Mouse (Mus musculus) megakaryocyte progenitor cell, adult 5-6 weeks (primary cell): ENCODE measurements around the gene Prok1. TPM values are rescaled to one million over a fixed set of nuclear protein-coding genes. Genes with fewer than 3 reads are reported as not detected.
A peak's percentile ranks its signal among the peaks of the same experiment; 100 is the strongest.

Experiments
- ATAC-seq: replicated peaks from 2 replicates; pipeline ENCODE4 v1.8.0; 2016; ENCODE audit warnings: mild to moderate bottlenecking, moderate TSS enrichment, inconsistent platforms; ENCODE audit not compliant: poor library complexity
- total RNA-seq, 2 experiments: library from RNA; stranded (forward) in 1 of 2; stranded (reverse) in 1 of 2; fragments of 157-497, 149-512 nt in 1 of 2; fragments of 200-1000 nt in 1 of 2; gene quantifications; 2 replicates each; pipeline versions ENCODE4 v1.2.3 to v1.2.4; 2015 to 2017

Prok1 gene
- total RNA-seq, 2 experiments from 2014 or later = not detected

- ATAC-seq = no peak
Measured at GRCm38 (mm10) chr3:107238471-107238980, 981 bp downstream of the Prok1 start.

GRCm38 (mm10) chr3:107238051-107238450 is 1.5 kb downstream of the Prok1 start:
- ATAC-seq = no peak

GRCm38 (mm10) chr3:107233945-107234344 is 5.6 kb downstream of the Prok1 start:
- ATAC-seq = peak; percentile 9; the same call in 1 of the 2 replicates

- peak; percentile 88 for ATAC-seq
Measured at GRCm38 (mm10) chr3:107233351-107233813, 6.1 kb downstream of the Prok1 start.

GRCm38 (mm10) chr3:107231202-107231601 is 8.3 kb downstream of the Prok1 start:
- no peak for ATAC-seq

DNA sequence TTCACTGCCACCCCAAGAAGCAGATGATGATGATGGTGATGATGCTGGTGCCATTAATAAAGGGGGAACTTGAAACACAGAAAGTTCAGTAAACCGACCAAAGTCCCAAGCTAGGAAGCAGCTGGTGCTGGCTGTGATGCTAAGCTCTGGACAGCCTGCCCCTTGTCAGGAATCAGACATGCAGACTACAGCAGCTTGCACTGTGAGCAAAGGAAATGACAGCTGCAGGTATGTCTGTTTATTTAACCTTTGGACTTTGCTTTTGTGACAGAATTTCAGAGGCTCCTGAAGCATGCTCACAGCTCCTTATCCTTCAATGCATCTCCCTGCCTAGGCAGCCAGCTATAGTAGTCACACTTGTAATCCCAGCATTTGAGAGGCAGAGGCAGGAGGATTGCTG is 9.0 kb downstream of the Prok1 start, which contains the start of gene A630076J17Rik:
Gene A630076J17Rik, plus strand, starts transcription at position 88 of the 400 bp plus-strand sequence.
- ATAC-seq = no peak

- no peak for ATAC-seq
Measured at GRCm38 (mm10) chr3:107229822-107230221, 9.7 kb downstream of the Prok1 start.

GRCm38 (mm10) chr3:107229221-107229620 is 10.3 kb downstream of the Prok1 start:
- no peak for ATAC-seq

DNA sequence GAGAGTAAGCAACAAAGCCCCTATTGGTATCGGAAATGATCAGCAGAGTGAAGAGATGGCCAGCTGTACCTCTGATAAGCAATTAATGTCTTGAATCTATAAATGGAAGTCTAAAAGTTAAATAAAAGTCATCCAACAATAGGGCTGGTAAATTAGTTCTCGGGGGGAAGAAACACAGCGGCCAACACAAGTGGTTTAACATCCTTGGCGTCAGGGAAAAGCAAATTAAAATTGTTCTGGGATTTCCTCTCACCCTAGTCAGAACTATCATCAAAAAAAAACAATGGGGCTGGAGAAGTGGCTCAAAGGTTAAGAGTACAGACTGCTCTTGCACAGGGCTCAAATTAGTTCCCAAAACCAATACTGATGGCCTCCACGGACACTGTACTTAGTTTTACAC is 13.7 kb downstream of the Prok1 start:
- ATAC-seq = no peak

DNA sequence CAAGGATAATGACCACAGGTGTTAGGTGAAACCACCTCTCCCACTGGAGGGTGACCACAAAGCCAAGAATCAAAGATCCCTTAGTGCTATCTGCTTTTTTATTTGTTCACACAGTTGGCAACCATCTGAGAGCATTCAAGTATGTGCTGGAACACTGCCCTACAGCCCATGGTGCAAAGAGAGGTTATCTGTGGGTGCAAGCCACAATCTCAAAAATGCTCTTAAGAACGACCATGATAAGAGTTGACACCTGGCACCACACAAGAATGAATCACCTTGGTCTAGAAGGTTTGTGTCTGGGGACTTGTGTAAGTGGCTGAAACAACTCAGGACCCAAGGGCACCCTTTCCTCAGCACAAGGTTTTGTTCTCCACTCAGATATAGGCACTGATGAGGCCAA is 16.3 kb downstream of the Prok1 start:
- ATAC-seq = no peak

GRCm38 (mm10) chr3:107221608-107222007 is 17.9 kb downstream of the Prok1 start, which contains the start of gene Cym:
Gene Cym (minus strand): TSS chr3:107221732.
- ATAC-seq = no peak

DNA sequence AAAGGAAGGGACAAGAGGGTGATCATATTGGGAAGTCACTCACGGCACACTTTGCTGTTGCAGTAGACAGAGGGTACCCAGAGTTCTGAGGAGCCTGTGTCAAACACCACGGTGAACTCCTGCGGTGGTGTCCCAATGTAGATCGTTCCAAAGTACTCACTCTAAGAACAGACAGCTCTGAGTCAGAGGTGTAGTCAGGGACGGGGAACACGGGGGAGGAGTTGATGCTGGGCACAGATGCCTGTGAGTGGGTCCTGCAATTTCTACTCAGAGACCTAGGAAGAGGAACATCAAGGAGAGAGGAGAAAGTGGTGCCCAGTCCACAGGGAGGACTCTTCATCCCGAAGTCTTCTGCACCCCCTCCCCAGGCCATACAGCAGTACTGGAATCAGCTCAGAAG is 20.9 kb downstream of the Prok1 start:
- ATAC-seq = no peak

DNA sequence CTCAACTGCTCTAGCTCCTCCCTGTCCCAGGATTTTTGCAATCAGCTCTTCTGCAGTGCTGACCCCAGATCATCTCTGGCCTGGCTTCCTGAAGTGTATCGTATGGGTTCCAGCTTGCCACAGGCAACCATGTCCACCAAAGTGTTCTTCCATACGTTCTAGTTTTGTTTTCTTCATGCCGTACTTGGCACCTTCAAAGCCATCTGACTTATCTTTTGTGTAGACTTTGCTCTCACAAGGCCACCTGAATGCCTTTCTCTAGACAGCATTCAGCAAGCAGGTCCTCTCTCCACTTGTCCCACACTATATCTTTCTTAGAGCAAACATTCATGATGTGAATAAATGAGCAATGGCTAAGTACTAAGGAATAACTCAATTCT is 22.4 kb downstream of the Prok1 start:
- ATAC-seq = no peak

DNA sequence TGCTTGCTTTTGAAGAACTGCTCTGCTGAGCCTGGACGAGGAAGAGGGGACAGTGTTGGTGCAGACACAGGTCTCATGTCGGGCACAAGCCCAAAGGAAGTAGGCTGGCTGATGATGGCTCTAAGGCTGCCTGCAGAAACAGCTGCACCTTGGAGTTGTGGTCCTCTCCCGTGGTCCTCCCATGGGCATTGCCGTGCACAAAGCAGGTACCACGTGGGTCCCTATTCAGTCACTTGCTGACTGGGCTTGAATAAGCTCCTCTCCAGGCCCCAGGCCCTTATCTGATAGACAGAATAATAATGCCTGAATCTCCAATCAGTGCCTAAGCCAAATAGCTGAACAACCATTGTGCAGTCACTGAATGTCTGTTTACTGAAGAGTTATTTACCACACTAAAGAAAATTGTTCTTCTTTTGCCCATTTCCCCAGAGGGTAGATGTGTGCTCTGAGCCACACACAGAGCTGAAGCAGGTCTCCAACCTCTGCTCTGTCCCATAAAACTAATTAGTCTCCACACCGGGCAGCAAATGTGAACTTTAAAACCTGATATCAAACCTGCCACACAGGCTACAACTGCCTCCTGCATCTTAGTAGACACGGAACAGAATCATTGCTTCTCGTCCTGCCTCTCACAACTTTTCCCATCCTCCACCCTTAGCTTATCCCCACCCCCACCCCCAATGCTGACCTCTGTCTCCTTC is 23.0 kb downstream of the Prok1 start:
- ATAC-seq = no peak

GRCm38 (mm10) chr3:107214606-107215005 is 24.9 kb downstream of the Prok1 start:
- ATAC-seq = no peak

DNA sequence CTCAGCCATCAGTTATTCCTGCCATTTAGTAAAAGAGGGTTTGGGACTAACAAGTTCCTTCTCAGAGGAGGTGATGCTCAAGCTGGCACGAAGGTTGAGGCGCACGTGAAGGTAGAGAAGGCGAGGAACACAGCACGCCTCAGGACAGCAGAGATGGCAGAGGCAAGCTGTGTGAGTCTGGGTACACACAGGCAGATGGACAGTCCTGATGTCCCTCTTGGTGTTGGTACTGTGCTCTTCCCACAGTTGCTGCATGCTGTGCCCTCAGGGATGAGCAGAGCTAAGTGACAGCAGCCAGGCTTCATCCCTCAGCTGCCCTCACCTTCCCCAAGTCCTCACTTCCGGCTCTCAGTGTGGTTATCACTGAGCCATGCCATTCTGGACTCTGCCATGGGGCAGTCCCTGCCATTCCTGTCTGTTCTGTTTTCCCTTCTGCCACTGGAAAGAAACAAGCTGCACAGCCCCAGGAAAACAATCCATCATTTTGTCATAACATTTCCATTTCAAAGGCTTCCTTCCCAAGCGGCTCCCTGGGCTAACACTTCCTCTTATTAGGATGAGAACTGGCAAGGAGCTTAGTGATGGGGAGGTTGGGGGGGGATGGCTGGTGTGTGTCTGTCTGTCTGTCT is 31.8 kb downstream of the Prok1 start:
- ATAC-seq = no peak

DNA sequence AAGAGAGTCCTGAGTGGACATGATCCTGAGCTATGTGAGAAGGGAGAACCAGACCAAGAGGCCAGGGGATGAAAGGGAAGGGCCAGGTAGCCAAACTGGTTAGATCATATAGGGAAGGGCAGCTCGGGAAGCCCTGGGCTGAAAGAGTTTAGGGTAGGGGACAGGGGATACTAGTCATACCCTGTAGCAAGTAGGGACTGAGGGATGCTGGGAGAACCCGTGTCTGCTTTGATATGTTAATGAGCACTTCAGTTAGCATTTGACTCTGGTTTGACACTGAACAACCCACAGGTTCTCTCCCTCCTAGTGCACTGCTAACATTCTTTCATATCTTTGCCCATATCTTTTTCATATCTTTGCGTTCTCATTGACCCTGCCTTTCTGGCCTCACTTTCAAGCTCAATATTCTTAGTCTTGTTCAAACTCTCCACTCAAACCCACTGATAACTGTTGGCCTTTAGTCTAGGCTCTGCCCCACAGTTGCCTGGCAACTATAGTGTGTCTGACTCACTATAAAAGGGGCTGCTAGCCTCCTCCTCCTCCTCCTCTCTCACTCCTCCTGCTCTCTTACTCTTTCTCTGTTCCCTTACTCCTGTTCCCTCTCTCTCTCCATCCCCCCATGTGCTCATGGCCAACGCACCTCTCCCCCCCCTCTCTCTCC is 32.9 kb downstream of the Prok1 start:
- ATAC-seq = no peak

- peak; percentile 76 for ATAC-seq
Measured at GRCm38 (mm10) chr3:107205994-107206393, 33.5 kb downstream of the Prok1 start.

GRCm38 (mm10) chr3:107205170-107205569 is 34.3 kb downstream of the Prok1 start:
- peak; percentile 68 for ATAC-seq

DNA sequence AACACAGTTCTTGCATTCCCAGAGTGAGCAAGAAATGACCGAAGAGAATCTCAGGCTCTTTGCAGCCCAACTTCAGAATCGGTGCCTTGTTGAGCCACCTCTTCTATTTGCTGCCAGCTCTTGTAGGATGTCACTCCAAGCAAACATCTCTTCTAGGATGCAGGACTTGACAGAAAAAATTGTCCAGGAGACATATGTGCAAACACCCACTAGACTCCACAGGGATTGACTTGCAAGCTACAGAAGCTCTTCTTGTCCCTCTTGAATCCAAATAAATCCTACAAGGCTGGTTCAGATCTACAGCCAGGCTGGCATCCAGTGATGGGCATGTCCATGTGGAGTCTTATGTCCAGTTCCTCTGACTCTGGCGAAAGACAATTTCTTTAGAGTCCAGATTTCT is 35.1 kb downstream of the Prok1 start:
- no peak for ATAC-seq

GRCm38 (mm10) chr3:107201310-107202180 is 38.0 kb downstream of the Prok1 start:
- ATAC-seq = no peak
